Mouse (Mus musculus): ENCODE data around the gene Ispd. TPM values are rescaled to one million over a fixed set of nuclear protein-coding genes. Genes with fewer than 3 reads are reported as not detected.

The Ispd gene
- polyA plus RNA-seq, 1 experiment from 2014 or later: 10.4 TPM

- ATAC-seq (ENCODE audit: insufficient read depth, low FRiP score): no peak
- Histone ChIP-seq H3K9me3 (replicated peaks; ENCODE audit: control insufficient read depth, low read length) (no peaks in the 10 kb centered on the region), H3K36me3 (ENCODE audit: control insufficient read depth, insufficient read depth, low read length) (no peaks in the 10 kb centered on the region), H3K27ac (ENCODE audit: low read length) (no peak overlapping the region), H3K4me1 (ENCODE audit: control insufficient read depth, insufficient read depth, low read length) (peaks cover 3% of the 10 kb centered on the region; the same call in 1 of the 2 replicates), H3K27me3 (ENCODE audit: control insufficient read depth, insufficient read depth, low read length) (no peaks in the 10 kb centered on the region), H3K4me3 (replicated peaks; ENCODE audit: low read length) (no peak overlapping the region), H3K4me2 (ENCODE audit: low read depth, low read length) (no peak overlapping the region), H3K9ac (ENCODE audit: low read length) (no peak overlapping the region)
- 84% methylated on average over 4 of the region's 4 CpGs for WGBS
Observed at GRCm38 (mm10) chr12:36724297-36724696, 343.0 kb downstream of the Ispd start.

GRCm38 (mm10) chr12:36725250-36725649 lies 344.0 kb downstream of the Ispd start:
- H3K36me3 ChIP-seq (ENCODE audit: control insufficient read depth, insufficient read depth, low read length): no peaks in the 10 kb centered on the region
- H3K4me1 ChIP-seq (ENCODE audit: control insufficient read depth, insufficient read depth, low read length): peaks cover 3% of the 10 kb centered on the region; the same call in 1 of the 2 replicates
- H3K27me3 ChIP-seq (ENCODE audit: control insufficient read depth, insufficient read depth, low read length): no peaks in the 10 kb centered on the region
- no peak for ATAC-seq (ENCODE audit: insufficient read depth, low FRiP score)
- WGBS: 78% methylated on average over 3 of the region's 3 CpGs
- no peak overlapping the region for H3K9ac ChIP-seq (ENCODE audit: low read length)
- no peak overlapping the region for H3K27ac ChIP-seq (ENCODE audit: low read length)
- no peak overlapping the region for H3K4me3 ChIP-seq (replicated peaks; ENCODE audit: low read length)
- no peak overlapping the region for H3K4me2 ChIP-seq (ENCODE audit: low read depth, low read length)
- no peaks in the 10 kb centered on the region for H3K9me3 ChIP-seq (replicated peaks; ENCODE audit: control insufficient read depth, low read length)

DNA sequence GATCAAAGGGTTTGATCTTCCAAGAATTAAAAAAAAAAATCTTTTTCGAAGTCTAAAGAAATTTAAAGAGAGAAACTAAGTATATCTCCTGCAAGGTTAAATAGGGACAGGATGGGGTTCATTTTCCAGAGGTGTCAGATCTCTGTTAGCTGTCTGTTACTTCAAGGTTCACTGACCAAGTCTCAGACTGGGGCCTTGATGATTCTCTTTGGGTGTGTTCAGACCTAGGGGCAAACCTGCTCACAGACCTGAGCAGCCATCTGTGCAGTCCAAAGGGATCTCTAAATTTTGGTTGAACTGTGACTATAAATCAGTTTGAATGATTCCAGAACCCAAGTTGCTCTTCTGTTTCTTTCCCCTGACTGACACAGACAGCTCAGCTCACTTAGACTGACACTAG lies 344.8 kb downstream of the Ispd start:
- 58% methylated on average over 1 of the region's 1 CpGs for WGBS
- Histone ChIP-seq H3K27me3 (ENCODE audit: control insufficient read depth, insufficient read depth, low read length) (no peaks in the 10 kb centered on the region), H3K4me1 (ENCODE audit: control insufficient read depth, insufficient read depth, low read length) (peaks cover 3% of the 10 kb centered on the region; the same call in 1 of the 2 replicates), H3K27ac (ENCODE audit: low read length) (no peak overlapping the region), H3K4me2 (ENCODE audit: low read depth, low read length) (no peak overlapping the region), H3K9me3 (replicated peaks; ENCODE audit: control insufficient read depth, low read length) (no peaks in the 10 kb centered on the region), H3K9ac (ENCODE audit: low read length) (no peak overlapping the region), H3K4me3 (replicated peaks; ENCODE audit: low read length) (no peak overlapping the region), H3K36me3 (ENCODE audit: control insufficient read depth, insufficient read depth, low read length) (no peaks in the 10 kb centered on the region)
- no peak for ATAC-seq (ENCODE audit: insufficient read depth, low FRiP score)

- ATAC-seq (ENCODE audit: insufficient read depth, low FRiP score): no peak
- no peak overlapping the region for H3K4me2 ChIP-seq (ENCODE audit: low read depth, low read length)
- H3K4me3 ChIP-seq (replicated peaks; ENCODE audit: low read length): no peak overlapping the region
- no peak overlapping the region for H3K27ac ChIP-seq (ENCODE audit: low read length)
- H3K4me1 ChIP-seq (ENCODE audit: control insufficient read depth, insufficient read depth, low read length): no peaks in the 10 kb centered on the region
- no peak overlapping the region for H3K9ac ChIP-seq (ENCODE audit: low read length)
- H3K27me3 ChIP-seq (ENCODE audit: control insufficient read depth, insufficient read depth, low read length): no peaks in the 10 kb centered on the region
- WGBS: 53% methylated on average over 4 of the region's 4 CpGs
- H3K36me3 ChIP-seq (ENCODE audit: control insufficient read depth, insufficient read depth, low read length): no peaks in the 10 kb centered on the region
- H3K9me3 ChIP-seq (replicated peaks; ENCODE audit: control insufficient read depth, low read length): no peaks in the 10 kb centered on the region
Observed at GRCm38 (mm10) chr12:36733673-36734371, 352.6 kb downstream of the Ispd start.

Other genes starting within 250 kb of the Ispd start
- 40.8 and 44.3 TPM in 2 replicates for gene Ankmy2, start 224.3 kb upstream of the Ispd start, polyA plus RNA-seq (2015; fragmentation: Nextera tagmentation; extraction: Ambion mirVana)
- gene Bzw2, start 223.4 kb upstream of the Ispd start, polyA plus RNA-seq (2015; fragmentation: Nextera tagmentation; extraction: Ambion mirVana): 175 and 181 TPM in 2 replicates
- gene Lrrc72, start 128.1 kb upstream of the Ispd start, polyA plus RNA-seq (2015; fragmentation: Nextera tagmentation; extraction: Ambion mirVana): not detected in 2 replicates
- gene Sostdc1, start 67.3 kb upstream of the Ispd start, polyA plus RNA-seq (2015; fragmentation: Nextera tagmentation; extraction: Ambion mirVana): 11.0 and 11.1 TPM in 2 replicates
- gene D630036H23Rik, start 731 bp downstream of the Ispd start, polyA plus RNA-seq (2015; fragmentation: Nextera tagmentation; extraction: Ambion mirVana): 0.34 and 1.9 TPM in 2 replicates